Mouse (Mus musculus) right cerebral cortex, postnatal 14 days (tissue): ENCODE measurements at regions not wholly inside any gene's neighbourhood (a gene's known extent, or its start where the extent isn't known, plus 50 kb on each side); places are given as distances from the start of the nearest gene placed in this dataset.

Source experiments
- DNase-seq: peaks from one replicate; pipeline ENCODE4 v3.0.0; 2022

- DNase-seq: no peak
These were observed 1009.7 kb upstream of the Adgrl4 start for GRCm38 (mm10) chr3:150427965-150428364.

GRCm38 (mm10) chr3:150431291-150431690, 1006.4 kb upstream of the Adgrl4 start:
- no peak for DNase-seq

- DNase-seq: no peak
These were observed 1002.5 kb upstream of the Adgrl4 start for GRCm38 (mm10) chr3:150435199-150435598.

- no peak for DNase-seq
These were observed 1001.7 kb upstream of the Adgrl4 start for GRCm38 (mm10) chr3:150435818-150436607.
